Mouse (Mus musculus): Measurements from ENCODE around the gene Clec16a.

Gene Clec16a

GRCm38 (mm10) chr16:10675612-10676011 is 130.5 kb downstream of the Clec16a start:
- DNase-seq (ENCODE audit: low spot score in 2 of 2): no peak

GRCm38 (mm10) chr16:10676461-10677066 is 131.4 kb downstream of the Clec16a start:
- no peak for DNase-seq (ENCODE audit: low spot score in 2 of 2)

GRCm38 (mm10) chr16:10682521-10682920 is 137.4 kb downstream of the Clec16a start:
- DNase-seq (ENCODE audit: low spot score in 2 of 2): no peak

GRCm38 (mm10) chr16:10683193-10684000 is 138.3 kb downstream of the Clec16a start:
- DNase-seq (ENCODE audit: low spot score in 2 of 2): no peak

- DNase-seq (ENCODE audit: low spot score in 2 of 2): no peak
Measured at GRCm38 (mm10) chr16:10689748-10690318, 144.7 kb downstream of the Clec16a start.

GRCm38 (mm10) chr16:10690442-10690841 is 145.3 kb downstream of the Clec16a start:
- no peak for DNase-seq (ENCODE audit: low spot score in 2 of 2)

GRCm38 (mm10) chr16:10691705-10692104 is 146.6 kb downstream of the Clec16a start:
- DNase-seq (ENCODE audit: low spot score in 2 of 2): no peak

- DNase-seq (ENCODE audit: low spot score in 2 of 2): no peak
Measured at GRCm38 (mm10) chr16:10692848-10693247, 147.7 kb downstream of the Clec16a start.

GRCm38 (mm10) chr16:10693424-10693823 is 148.3 kb downstream of the Clec16a start:
- DNase-seq (ENCODE audit: low spot score in 2 of 2): no peak

- DNase-seq (ENCODE audit: low spot score in 2 of 2): peak in 1 of 2 experiments; percentile 17
Measured at GRCm38 (mm10) chr16:10694414-10694851, 149.3 kb downstream of the Clec16a start.

GRCm38 (mm10) chr16:10697861-10698659 is 152.9 kb downstream of the Clec16a start:
- no peak for DNase-seq (ENCODE audit: low spot score in 2 of 2)

- no peak for DNase-seq (ENCODE audit: low spot score in 2 of 2)
Measured at GRCm38 (mm10) chr16:10699316-10699715, 154.2 kb downstream of the Clec16a start.

- DNase-seq (ENCODE audit: low spot score in 2 of 2): no peak
Measured at GRCm38 (mm10) chr16:10700160-10700559, 155.0 kb downstream of the Clec16a start.

- DNase-seq (ENCODE audit: low spot score in 2 of 2): no peak
Measured at GRCm38 (mm10) chr16:10702399-10702798, 157.3 kb downstream of the Clec16a start.

- no peak for DNase-seq (ENCODE audit: low spot score in 2 of 2)
Measured at GRCm38 (mm10) chr16:10703932-10704331, 158.8 kb downstream of the Clec16a start.

- no peak for DNase-seq (ENCODE audit: low spot score in 2 of 2)
Measured at GRCm38 (mm10) chr16:10705396-10705795, 160.3 kb downstream of the Clec16a start.

GRCm38 (mm10) chr16:10711524-10711923 is 166.4 kb downstream of the Clec16a start:
- DNase-seq (ENCODE audit: low spot score in 2 of 2): no peak

GRCm38 (mm10) chr16:10713041-10713440 is 167.9 kb downstream of the Clec16a start:
- no peak for DNase-seq (ENCODE audit: low spot score in 2 of 2)

- peak in 1 of 2 experiments; percentile 37 for DNase-seq (ENCODE audit: low spot score in 2 of 2)
Measured at GRCm38 (mm10) chr16:10713441-10714239, 168.5 kb downstream of the Clec16a start.

- no peak for DNase-seq (ENCODE audit: low spot score in 2 of 2)
Measured at GRCm38 (mm10) chr16:10715211-10715610, 170.1 kb downstream of the Clec16a start.

GRCm38 (mm10) chr16:10715632-10716031 is 170.5 kb downstream of the Clec16a start:
- no peak for DNase-seq (ENCODE audit: low spot score in 2 of 2)
